Mouse (Mus musculus) liver, postnatal 0 days (tissue): ENCODE data around the gene Prkag2.

Source experiments
- CTCF ChIP-seq: sonication (generic); IDR thresholded peaks from 2 replicates; pipeline ENCODE4 v1.5.1; 2016; ENCODE audit warnings: antibody characterized with exemption, low read depth
- EP300 ChIP-seq: IDR thresholded peaks from 2 replicates; pipeline ENCODE4 v1.6.1; 2016; ENCODE audit warnings: antibody characterized with exemption, low read depth, mild to moderate bottlenecking

DNA sequence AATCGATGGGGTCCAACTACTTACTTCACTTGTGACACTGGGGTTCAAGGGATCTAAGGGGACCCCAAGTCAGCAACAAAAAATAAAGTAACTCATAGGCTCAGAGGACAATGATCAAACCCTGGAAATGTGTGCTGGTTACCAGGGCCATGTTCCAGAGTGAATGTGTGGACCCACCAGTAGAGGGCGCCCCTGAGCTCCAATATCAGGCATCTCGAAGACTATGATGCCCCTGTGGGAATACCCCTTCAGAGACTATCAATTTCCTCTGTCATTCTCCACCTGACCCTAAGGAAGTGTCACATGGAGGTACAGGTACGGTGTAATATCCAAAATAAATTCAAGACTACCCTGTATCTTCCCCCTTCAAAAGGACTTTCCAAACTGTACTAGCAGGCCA, 77.5 kb downstream of the Prkag2 start:
- TF ChIP-seq CTCF, result peak; percentile 83
- TF ChIP-seq EP300, result no peak
